Mouse (Mus musculus): ENCODE results near the gene Trub1. TPM values are rescaled to one million over a fixed set of nuclear protein-coding genes. Genes with fewer than 3 reads are reported as not detected.

The Trub1 gene
- polyA plus RNA-seq, 1 experiment from 2014 or later, result 22.1 TPM

- no peak overlapping the region for H3K4me3 ChIP-seq (ENCODE audit: low read depth, low read length)
- H3K27ac ChIP-seq (ENCODE audit: low read depth, low read length), result no peak overlapping the region
- H3K9me3 ChIP-seq (ENCODE audit: control insufficient read depth, low read length), result no peaks in the 10 kb centered on the region; the same call in 1 of the 2 replicates
- WGBS, result 91% methylated on average over 11 of the region's 11 CpGs
- no peaks in the 10 kb centered on the region for H3K27me3 ChIP-seq (ENCODE audit: control insufficient read depth, insufficient read depth, low read length)
- ATAC-seq (replicated peaks; ENCODE audit: low FRiP score) (no peak), DNase-seq (ENCODE audit: low spot score) (no peak)
- H3K36me3 ChIP-seq (ENCODE audit: control insufficient read depth, insufficient read depth, low read length), result no peaks in the 10 kb centered on the region
- H3K4me1 ChIP-seq (replicated peaks; ENCODE audit: control insufficient read depth, insufficient read depth, low read length), result peaks cover 8% of the 10 kb centered on the region
- no peak overlapping the region for H3K9ac ChIP-seq (ENCODE audit: low read length)
- H3K4me2 ChIP-seq (ENCODE audit: low read depth, low read length, severe bottlenecking), result no peak overlapping the region
Measured at GRCm38 (mm10) chr19:57540118-57540517, 87.4 kb downstream of the Trub1 start.

Other genes with a start within 250 kb of the Trub1 start
- gene Ablim1, start 138.0 kb upstream of the Trub1 start, polyA plus RNA-seq (2014; fragmentation: Nextera tagmentation; extraction: Ambion mirVana), result 17.0 and 19.9 TPM in 2 replicates
- gene Fam160b1, start 92.2 kb upstream of the Trub1 start, polyA plus RNA-seq (2014; fragmentation: Nextera tagmentation; extraction: Ambion mirVana), result 14.0 and 14.5 TPM in 2 replicates
- gene Atrnl1, start 158.1 kb downstream of the Trub1 start, polyA plus RNA-seq (2014; fragmentation: Nextera tagmentation; extraction: Ambion mirVana), result 5.0 and 5.3 TPM in 2 replicates

Measured in forebrain, embryonic 11.5 days (tissue).